Mouse (Mus musculus) bone marrow, adult 2 months (tissue): ENCODE results near the gene Acr.

Experiments used
- CTCF ChIP-seq: fragments of 200-500 bp; IDR thresholded peaks from 2 replicates; pipeline ENCODE4 v1.5.1; 2011; ENCODE audit warnings: low read length, control low read depth; ENCODE audit not compliant: control insufficient read depth, insufficient read depth
- POLR2A ChIP-seq: fragments of 200-500 bp; IDR thresholded peaks from 2 replicates; pipeline ENCODE4 v1.6.1; 2011; ENCODE audit warnings: low read depth, mild to moderate bottlenecking, control low read depth, low read length, borderline replicate concordance; ENCODE audit not compliant: control insufficient read depth

- no peak for TF ChIP-seq CTCF
- TF ChIP-seq POLR2A, result no peak
Measured at GRCm38 (mm10) chr15:89622959-89623625, 55.0 kb downstream of the Acr start.
